Mouse (Mus musculus) kidney, adult 18-20 months (tissue): ENCODE measurements around the gene Txnrd2.

ENCODE experiments used
- DNase-seq: peaks from one replicate; pipeline ENCODE4 v3.0.0; 2021

The Txnrd2 gene

GRCm38 (mm10) chr16:18394056-18394455, 32.1 kb upstream of the Txnrd2 start:
- no peak for DNase-seq

DNA sequence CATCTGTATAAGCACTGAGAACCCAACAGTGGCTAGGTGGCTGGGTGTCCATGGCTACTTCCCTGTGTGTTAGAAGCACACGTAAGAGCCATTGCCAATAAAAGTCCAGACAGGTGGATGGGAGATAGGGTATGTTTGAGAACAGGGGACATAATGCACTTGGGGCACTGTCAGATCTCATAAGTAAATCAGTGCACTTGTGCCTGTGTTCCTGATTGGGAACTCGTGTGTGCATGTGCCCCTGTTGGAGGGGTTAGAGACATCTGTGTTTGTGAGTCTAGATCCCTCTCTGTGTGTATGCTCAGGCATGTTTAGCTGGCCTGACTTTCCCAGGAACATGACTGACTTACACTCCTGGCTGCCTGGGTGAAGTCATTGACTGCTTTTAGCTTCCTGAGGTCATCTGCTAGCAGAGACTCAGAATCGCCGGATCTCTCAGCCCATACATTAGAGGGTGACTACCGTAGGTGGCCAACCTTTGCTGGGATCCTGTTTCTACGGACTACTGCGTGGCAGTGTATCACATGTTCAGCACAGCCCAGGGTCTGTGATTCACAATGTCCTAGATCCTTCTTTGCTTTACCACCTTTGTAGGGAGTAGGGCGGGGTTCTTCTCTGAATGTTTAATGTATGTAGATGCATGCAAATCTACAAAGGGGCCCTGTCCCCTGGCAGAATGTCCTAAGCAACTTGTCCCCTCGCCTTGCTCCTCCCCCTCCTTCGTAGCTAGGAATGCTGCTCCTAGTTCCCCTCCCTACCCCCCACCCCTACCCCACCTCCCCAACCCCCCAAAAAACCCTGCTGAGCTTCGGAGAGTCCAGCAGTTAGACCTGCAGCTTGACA, 31.2 kb upstream of the Txnrd2 start:
- DNase-seq, result no peak

DNA sequence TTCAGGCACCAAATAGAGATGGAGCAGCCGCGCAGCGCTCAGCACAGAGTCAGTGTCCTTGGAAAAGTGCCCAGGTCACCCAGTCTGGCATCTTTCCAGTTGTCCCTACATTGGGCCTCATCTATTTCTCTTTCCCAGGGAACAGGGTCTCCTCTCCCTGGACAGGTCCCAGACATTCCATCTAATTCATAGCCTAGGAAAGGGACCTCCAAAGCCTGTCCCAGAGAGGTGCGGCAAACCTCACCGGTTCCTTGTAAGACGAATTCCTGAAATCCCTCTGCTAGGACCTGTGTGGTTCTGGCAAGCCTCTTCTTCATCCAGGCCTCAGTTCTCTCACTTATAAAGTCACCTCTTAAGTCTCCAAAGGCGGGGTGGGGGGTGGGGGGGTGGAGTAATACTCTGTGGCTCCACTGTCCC, 30.6 kb upstream of the Txnrd2 start:
- peak; percentile 66 for DNase-seq

GRCm38 (mm10) chr16:18396201-18396600, 30.0 kb upstream of the Txnrd2 start:
- peak; percentile 72 for DNase-seq

DNA sequence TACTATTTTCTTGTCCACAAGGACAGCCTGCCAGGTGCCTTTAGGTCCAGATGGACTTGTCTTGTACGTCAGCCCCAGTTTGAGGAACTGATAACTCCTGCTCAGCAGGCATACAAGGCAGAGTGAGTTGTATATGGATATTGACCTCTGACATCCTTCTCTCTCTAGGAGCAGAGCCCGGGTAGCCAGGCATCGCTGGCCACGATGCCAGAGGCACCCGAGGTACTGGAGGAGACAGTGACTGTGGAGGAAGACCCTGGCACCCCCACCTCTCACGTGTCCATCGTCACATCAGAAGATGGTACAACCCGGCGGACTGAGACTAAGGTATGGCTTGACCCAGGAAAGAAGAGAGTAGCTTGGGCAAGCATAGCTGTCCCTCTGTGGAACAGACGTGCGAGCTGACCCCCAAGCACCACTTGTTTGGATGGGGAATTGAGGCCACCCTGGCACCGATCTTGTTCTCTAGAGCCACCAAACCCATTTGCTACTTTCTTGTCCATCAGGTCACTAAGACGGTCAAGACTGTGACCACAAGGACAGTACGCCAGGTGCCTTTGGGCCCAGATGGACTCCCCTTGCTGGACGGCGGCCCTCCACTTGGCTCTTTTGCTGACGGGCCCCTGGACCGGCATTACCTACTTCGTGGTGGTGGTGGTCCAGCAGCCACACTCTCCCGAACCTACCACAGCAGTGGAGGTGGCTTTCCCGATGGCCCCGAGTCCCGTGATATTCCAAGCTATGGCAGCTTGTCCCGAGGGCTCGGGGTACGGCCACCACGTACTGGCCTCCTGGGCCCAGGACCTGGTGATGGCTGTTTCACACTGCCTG, 29.2 kb upstream of the Txnrd2 start:
- DNase-seq, result no peak

- no peak for DNase-seq
These were observed 26.2 kb upstream of the Txnrd2 start for GRCm38 (mm10) chr16:18400028-18400427.

GRCm38 (mm10) chr16:18400472-18401216, 25.5 kb upstream of the Txnrd2 start:
- DNase-seq, result no peak

GRCm38 (mm10) chr16:18403285-18403684, 22.9 kb upstream of the Txnrd2 start:
- no peak for DNase-seq

- no peak for DNase-seq
These were observed 20.9 kb upstream of the Txnrd2 start for GRCm38 (mm10) chr16:18405091-18405854.

- DNase-seq, result no peak
These were observed 20.3 kb upstream of the Txnrd2 start for GRCm38 (mm10) chr16:18405876-18406275.

DNA sequence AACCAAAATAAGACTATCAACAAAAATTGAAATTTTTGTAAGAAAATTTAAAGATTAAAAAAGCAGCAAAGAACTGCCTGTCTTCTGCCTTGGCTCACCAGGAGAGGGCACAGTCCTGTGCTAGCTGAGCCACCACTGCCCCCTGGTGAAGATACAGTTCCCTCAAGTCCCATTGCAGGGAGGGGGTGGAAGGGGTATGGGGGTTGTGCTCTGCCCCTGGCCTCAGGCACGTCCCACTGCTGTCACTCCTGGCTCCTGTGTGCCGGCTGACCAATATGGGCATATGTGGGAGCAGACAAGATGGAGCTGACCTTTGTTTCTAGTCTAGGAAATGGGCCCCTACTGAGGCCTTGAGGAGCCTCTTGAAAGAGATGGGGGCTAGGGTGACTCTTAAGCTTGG, 19.9 kb upstream of the Txnrd2 start:
- DNase-seq, result peak; percentile 69

DNA sequence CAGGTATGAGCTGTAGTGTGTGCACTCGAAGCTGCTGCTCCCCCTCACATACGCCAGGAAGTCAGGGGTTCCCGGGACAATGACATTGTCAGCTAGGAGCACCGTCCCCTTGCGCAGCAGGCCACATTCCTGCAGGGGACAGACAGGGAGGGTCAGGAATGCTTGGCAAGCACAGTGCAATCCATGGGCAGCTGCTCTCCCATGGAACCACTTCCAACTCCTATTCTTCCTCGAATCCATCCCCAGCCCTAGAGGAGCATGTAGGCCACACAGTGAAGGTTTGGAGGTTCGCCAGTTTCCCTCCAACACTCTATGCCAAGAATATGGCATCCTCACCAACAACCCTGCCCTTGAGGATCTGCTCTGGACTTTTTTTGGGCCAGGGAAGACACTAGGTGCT, 18.3 kb upstream of the Txnrd2 start:
- DNase-seq, result no peak

DNA sequence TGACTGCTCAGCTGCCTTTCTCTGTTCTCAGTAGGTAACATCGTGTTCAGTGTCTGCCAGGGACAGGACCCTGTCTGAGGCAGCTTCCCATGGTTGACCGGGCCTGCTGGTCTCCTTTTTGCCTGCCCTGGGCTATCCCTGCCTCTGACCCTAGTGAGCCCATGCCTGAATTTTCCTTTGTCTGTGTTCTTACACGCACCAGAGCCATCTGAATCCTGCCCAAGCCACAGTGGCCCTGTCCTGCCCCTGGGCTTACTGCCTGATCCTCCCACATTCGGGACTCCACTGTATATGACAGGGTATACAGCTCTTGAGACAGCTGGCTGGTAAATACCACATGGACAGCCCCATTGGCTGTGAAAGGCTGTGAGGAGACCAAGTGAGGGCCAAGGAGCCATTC, 16.4 kb upstream of the Txnrd2 start:
- no peak for DNase-seq

DNA sequence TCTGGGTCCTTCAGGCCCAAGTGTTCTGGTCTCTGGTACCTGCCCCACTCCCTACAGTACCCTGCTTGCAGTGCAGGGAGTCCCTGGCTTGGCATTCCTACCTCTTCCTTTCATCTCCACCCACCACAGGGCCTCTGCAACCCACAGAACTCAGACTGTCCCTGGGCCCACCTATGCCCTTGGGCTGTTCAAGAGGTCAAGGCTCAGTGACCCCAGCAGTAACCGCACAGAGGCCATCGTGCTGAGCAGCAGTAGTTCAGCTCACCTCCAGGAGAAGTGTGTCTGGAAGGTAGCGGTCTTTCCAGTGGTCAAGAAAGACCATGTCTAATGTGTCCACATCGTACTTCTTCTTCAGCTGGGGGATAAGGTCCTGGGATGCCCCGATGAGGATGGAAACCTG, 15.8 kb upstream of the Txnrd2 start:
- DNase-seq, result no peak

- DNase-seq, result peak; percentile 67
These were observed 15.0 kb upstream of the Txnrd2 start for GRCm38 (mm10) chr16:18411026-18411649.

DNA sequence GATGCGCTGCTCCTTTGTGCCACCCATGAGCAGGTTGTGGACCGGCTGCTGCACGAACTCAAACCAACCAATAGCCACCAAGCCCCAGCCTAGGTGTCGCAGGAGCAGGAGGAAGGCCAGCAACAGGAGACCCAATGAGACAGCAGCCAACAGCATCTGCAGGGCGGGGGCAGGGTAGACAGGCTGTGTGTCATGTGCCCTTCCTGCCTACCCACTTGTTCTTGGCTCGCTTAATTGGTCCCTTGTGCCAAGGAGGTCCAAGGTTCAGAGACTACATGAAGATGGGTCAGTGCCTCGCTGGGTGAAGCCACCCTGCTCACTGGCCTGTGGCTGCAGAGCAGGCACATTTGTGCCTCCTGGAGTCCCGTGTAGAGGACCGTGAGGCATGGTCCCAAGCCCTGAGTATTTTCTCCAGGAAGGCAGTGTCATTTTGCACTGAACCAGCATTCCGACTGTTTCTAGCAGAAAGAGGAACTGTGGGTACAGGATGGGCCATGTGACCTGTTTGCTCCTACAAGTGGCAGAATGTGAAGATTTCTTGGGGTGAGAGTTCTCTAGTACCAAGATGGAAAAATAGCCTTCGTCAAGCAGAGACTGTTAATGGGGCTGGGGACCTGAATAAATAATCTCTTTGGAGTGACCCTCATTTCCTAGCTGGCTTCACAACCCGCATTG, 14.2 kb upstream of the Txnrd2 start:
- DNase-seq, result peak; percentile 84

- DNase-seq, result no peak
These were observed 13.0 kb upstream of the Txnrd2 start for GRCm38 (mm10) chr16:18413032-18413816.

GRCm38 (mm10) chr16:18416094-18416761, 10.0 kb upstream of the Txnrd2 start:
- peak; percentile 55 for DNase-seq

DNA sequence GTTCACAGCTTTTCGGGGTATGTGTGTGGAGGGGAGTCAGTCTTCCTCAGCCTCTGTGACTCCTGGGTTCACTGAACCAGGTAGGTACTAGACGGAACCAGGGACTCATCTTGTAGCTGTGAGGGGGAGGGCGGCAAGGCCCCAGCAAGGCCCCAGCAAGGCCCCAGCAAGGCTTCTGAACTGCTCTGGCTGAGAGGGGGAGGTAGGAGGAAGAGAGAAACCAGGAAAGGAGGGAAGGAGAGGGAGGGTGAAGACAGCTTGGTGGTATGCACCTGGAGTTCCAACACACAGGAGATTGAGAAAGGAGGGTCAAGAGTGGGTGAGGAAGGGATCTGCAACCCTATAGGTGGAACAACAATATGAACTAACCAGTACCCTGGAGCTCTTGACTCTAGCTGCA, 9.3 kb upstream of the Txnrd2 start:
- no peak for DNase-seq

DNA sequence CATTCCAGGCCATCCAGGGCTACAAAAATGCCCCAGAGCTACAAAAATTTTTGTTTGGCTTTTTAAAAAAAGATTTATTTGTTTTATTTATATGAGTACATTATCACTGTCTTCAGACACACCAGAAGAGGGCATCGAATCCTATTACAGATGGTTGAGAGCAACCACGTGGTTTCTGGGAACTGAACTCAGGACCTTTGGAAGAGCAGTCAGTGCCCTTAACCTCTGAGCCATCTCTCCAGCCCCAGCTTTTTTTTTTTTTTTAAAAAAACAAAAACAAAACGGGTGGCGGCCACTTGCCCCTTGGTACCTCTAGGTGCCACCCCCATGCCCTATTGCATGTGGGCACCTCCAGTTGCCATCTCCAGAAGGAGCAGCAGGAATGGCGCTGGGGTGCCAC, 8.7 kb upstream of the Txnrd2 start:
- DNase-seq, result no peak
